Mouse (Mus musculus): ENCODE data around the gene Tmprss9.

Tmprss9 gene

DNA sequence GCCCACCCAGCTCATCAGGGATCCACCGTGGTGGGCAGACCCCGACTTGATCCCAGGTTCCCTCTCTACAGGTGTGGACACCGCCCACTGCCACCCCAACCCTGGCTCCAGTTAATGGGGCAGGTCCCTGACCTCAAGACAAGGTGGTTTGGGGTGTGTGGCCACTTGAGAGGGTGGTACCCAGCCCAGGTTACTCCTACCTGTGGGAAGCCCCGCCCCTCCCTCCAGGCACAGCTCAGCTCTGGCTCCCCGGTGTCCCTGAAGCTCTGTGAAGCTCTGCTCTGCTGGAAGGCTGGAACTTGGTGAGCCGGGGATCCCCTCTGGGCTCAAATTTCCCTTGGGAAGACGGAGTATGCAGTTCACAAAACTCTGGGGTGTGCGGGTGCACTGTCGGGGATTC lies at the start of gene Tmprss9:
TSS of gene Tmprss9 (plus strand) at position 268 of the 400 bp plus-strand sequence.
- no peak for DNase-seq

DNA sequence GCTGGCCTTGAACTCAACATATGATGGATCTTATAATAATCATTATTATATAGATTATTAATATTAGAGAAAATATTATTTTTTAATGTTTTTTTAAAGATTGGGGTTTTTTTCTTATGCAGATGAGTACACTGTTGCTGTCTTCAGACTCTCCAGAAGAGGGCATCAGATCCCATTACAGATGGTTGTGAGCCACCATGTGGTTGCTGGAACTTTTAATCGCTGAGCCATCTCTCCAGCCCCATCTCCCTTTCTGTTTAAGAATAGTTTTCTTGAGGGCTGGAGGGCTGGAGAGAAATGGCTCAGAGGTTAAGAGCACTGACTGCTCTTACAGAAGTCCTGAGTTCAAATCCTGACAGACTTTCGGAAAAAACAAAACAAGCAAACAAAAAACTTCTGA lies 49.7 kb upstream of the Tmprss9 start:
- no peak for DNase-seq

DNA sequence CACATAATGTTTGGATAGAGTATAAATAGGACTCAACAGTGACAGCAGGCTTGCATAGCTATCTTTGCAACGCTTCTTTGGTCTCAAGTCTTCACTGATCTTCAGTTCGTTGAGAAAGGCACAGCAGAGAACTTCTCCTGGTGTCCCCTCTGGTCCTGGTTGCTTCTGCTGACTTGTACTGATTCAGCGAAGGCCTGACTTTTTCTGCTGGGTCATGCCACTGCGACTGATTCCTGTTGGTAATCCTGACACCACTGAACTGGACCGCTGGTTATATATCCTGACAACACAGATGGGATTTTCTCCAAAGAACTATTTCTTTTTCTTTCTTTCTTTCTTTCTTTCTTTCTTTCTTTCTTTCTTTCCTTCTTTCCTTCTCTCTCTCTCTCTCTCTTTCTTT lies 49.1 kb upstream of the Tmprss9 start:
- no peak for DNase-seq

DNA sequence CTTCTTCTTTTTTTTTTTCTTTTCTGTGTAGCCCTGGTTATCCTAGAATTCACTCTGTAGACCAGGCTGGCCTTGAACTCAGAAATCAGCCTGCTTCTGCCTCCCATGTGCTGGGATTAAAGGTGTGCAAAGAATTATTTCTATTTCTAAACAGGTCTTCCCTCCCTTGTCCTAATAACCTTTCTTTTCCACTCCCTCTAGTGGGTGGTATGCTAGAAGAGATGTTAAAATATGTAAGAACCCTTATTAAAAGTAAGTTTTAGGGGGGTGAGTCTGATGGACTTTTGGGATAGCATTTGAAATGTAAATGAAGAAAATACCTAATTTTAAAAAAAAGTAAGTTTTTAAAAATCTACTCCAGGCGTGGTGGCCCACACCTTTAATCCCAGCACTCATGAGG lies 48.3 kb upstream of the Tmprss9 start:
- no peak for DNase-seq

DNA sequence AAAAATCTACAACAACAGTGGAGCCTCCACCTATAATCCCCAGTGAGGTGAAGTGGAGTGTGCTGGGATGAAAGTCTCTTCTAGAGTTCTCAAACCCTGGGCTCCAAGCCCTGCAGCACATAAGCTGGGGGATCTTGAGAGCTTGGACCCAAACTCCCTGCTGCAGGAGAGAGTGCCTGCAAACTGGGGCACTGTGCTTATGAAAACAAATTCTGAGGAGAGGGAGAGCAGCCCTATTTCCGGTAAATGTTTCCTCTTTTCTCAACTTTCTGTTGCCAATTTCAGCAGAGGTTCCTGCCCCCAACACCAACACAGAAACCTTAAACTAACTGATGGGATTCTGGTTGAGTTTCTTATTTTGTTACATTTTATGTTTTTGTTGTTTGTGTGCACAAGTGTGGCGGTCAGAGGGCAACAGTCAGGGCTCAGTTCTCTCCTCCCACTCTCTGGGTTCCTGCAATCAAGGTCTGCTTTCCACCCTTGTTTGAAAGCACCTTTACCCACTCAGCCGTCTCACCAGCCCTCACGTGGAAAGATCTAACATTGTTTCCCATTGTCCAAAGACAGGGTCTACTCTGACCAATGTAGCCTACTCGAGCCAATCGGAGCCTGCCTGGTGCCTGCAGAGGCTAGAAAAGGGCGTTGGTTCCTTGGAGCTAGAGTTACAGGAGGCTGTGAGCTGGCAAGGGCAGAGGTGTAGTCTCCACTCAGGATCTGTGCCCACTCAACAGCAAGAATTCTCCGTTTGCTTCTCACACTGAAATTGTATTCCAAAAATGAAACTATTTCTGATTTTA lies 47.6 kb upstream of the Tmprss9 start:
- DNase-seq, result no peak

DNA sequence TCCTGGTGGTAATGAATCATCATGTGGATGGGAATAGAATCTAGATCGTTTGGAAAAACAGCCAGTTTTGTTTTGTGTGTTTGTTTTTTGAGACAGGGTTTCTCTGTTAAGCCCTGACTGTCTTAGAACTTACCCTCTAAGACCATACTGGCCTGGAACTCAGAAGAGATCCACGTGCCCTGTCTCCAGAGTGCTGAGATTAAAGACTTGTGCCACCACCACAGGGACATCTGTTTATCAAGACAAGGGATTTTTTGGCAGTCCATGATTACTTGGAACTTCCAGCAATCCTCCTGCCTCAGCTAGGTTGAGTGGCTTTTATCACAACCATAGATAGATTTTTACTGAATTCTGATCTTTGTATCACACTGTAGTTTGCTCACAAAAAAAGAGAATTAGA lies 46.8 kb upstream of the Tmprss9 start:
- no peak for DNase-seq

DNA sequence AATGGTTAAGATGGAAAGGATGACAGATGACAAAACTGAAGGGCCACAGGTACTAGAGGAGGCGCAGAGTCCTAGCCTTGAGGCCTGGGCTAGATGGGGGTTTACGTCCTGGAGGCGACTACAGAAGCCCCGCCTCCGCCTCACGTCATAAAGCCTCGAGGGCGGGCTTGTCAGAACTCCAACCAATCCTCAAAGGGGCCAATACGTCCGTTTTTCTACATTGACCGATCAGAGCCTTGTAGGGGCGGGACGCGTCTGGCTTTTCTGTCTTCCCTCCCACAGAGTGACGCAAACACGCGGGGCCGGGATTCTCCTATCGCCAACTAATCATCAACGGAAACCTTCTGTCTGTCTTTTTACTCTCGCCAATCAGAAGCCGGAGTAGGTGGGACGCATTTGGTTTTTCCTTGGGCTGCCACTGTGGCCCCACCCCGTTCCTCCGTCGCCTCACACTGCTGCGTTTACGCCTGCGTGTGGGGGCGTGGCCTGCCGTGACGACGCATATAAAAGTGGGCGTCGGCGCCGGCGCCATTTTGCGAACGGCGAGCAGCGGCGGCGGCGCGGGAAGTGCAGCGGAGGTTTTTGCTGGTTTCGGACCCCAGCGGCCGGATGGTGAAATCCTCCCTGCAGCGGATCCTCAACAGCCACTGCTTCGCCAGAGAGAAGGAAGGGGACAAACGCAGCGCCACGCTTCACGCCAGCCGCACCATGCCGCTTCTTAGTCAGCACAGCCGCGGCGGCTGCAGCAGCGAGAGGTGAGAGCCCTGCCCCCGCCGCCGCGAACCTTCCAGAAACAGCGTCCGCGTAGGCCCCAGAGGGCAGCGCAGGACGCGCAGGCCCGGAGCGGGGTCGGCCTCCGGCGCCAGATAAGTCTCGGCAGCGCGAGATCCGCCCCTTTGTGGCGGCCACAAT lies 45.2 kb upstream of the Tmprss9 start, which contains the start of gene Oaz1:
TSS of gene Oaz1 (plus strand) at position 506 of the 912 bp plus-strand sequence.
- DNase-seq, result peak; percentile 100

DNA sequence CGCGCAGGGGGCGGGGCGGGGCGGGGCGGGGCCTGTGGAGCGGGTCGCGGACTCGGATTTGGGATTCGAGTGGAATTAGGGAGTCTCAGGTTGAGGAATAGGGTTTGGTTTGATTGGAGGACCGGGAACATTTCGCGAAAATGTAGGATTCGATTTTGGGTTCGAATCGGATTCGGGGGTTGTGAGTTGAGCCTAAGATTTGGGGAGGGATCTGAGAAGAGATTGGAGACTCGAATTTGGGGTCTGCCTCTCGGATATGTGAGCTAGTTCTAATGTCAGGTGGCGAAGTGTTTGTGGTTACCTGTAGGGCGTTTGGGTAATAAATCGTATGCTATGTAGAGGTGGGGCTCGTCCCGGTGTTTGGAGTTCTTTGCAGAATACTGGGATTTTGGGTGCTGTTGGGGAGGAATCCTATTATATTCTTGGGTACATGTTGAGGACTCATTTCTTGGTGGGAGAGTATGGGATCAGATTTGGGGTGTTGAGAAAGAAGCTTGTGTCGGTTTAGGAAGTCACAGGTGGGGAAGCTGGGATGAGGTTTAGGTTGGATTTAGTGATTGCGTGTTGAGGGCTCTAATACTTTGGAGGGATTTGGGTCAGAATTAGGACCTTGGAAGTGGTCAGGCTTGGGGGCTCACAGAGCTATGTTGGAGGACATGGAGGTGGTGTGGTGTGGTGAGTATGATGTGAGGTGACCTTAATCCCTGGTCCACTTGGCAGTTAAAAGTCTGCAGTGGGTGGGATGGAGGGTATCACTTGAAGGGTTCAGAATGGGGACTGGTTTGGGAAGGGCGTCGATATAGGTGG lies 44.4 kb upstream of the Tmprss9 start:
- peak; percentile 93 for DNase-seq

DNA sequence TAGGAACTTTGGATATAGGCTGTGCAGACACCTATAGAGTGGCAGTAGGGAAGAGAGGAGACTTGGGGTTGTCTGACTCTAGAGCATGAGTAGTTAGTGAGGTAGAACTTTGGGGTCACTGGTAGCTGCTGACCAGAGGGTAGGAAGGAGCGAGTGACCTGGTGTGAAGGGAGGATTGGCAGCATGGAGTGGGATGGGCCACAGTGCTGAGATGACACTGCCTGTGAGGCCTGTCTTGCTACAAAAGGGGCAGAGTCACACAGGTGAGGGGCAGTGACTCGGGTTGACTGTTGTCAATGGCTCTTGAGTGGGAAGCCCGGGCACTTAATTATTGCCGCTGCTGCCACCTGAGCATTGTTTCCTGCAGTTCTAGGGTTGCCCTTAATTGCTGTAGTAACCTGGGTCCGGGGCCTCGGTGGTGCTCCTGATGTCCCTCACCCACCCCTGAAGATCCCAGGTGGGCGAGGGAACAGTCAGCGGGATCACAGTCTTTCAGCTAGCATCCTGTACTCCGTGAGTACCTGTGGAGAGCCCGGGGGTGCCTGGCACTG lies 43.7 kb upstream of the Tmprss9 start:
- DNase-seq, result peak; percentile 94

DNA sequence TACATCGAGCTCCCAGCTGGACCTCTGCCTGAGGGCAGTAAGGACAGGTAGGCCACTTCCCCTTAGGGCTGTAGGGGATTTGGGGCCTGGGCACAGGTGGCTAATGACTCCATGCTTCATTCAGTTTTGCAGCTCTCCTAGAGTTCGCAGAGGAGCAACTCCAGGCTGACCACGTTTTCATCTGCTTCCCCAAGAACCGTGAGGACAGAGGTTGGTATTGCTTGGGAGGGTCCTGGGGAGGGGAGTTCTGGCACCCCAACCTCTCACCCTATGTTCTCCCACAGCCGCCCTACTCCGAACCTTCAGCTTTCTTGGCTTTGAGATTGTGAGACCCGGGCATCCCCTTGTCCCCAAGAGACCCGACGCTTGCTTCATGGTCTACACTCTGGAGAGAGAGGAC lies 43.1 kb upstream of the Tmprss9 start:
- DNase-seq, result peak; percentile 91

DNA sequence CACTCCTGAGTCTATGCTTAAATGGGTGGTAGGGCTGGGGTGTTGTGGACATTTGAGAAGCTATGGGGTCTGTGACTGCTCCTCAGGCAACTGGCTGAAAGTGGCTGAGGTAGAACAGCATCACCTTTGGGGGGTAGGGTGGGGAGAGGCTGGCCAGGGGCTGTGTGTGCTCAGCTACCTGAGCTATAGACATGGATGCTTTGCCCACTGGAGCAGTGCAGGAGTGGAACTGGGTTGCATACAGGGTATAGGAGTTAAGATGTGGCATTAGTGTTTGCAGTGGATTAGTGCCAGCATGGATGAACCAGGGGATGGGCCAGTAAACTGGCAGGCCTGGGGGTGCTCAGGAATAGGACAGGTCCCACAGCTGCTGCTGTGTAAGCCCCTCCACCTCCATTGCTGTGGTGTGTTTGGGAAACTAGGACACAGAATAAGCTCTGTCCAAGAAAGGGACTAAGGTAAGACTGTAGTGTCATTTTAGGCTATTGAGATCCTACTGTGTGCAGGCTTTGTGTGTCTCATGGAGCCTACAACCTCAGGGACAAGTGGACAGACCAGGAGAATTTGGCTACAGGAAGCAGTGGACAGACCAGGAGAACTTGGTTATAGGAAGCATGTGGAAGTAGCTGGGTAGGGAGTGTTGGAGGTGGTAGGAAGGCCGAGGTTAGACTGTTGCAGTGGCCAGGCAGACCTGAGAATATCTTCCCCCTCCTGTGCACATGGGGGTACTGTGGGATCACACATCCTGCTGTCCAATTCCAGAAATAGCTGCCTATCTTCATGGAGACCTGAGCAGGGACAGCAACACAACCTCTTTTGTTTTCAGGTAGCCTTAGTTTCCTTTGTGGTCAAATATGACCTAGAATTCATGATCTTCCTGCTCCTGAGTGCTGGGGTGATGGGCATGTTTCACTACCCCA lies 42.0 kb upstream of the Tmprss9 start:
- peak; percentile 92 for DNase-seq

DNA sequence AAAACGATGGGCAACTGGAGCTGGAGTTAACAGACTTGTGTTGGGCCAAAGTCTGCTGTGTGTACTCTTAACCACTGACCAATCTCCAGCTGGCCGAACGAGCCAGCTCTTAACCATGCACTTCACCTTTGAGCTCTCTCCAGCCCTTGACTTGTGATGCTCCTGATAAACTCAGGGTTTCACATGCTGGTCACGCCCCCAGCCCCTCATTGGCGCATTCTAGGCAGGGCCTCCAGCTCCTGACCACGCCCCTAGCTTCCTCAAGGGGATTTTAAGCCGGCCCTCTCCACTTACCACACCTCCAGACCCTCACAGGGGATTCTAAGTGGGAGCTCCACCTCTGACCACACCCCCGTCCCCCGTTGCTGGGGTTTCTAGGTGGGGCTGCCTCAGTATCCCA lies 40.5 kb upstream of the Tmprss9 start:
- DNase-seq, result peak; percentile 94

DNA sequence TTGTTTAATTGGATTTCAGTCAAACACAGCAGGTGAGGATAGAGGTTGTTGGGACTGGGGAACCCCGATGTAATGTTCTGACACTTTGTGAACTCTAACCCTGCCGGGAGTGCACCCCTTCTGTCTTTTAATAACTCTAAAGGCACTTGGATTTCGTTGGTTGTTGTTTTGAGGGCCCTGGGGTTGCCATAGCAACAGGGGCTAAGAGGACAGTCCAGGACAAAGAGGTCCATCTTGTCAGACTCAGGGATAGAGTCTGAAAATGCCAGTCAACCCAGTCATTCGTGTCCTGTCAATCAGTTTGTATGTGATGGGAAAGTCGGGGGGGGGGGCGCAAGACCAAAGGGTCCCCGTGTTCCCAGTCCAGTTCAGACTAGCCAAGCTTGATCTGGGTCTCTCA lies 38.8 kb upstream of the Tmprss9 start:
- no peak for DNase-seq

DNA sequence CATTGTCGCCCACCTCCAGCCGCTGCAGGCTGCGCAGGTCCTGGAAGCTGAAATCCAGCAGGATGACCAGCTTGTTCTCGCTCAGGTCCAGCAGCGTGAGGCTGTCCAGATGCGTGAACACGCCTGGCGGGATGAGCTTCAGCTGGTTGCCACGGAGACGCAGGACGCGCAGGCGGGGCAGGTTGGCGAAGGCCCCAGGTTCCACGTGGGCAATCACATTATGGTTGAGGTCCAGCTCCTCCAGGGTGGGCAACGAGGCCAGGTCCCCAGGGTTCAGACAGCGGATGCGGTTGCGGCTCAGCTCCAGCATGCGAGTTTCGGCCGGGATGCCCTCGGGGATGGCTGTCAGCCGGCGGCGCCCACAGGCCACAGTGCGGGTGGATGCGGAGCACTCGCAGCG lies 36.0 kb upstream of the Tmprss9 start:
- no peak for DNase-seq

DNA sequence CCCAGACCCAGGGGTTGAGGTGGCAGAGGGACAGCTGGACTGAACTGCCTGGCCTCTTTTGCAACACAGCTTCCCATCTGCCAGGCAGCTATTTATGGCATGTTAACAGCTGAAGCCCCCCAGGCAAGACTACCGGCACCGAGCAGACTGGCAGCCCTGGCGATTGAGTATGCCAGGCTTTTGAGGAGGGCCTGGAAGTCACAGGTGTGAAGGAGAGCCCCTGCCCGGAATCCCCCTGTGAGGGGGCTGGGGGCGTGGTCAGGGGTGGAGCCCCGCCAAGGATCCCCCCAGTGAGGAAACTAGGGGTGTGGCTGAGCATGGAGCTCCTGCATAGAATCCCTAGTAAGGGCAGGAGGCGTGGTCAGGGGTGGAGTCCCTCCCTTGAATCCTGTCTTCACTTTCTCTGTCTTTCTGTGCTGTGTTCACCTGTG lies 34.7 kb upstream of the Tmprss9 start:
- DNase-seq, result no peak

DNA sequence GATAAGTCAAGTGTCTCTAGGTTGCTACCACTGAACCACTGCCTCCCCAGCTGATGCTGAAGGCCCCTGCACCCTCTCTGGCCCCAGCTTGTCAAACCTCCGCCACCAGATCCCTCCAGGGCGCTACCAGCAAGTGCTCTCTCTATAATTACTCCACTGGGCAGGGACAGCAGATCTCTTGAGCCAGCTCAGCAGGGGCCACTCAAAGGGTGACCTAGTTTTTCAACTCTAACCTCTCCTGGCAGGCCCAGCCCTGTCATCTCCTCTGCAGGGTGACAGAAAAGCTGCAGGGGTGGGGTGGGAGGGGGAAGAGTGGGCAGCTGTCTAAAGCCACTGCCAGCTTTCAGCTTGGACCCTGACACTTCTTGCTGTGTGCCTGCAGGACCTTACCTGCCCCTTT lies 33.8 kb upstream of the Tmprss9 start:
- peak; percentile 96 for DNase-seq

DNA sequence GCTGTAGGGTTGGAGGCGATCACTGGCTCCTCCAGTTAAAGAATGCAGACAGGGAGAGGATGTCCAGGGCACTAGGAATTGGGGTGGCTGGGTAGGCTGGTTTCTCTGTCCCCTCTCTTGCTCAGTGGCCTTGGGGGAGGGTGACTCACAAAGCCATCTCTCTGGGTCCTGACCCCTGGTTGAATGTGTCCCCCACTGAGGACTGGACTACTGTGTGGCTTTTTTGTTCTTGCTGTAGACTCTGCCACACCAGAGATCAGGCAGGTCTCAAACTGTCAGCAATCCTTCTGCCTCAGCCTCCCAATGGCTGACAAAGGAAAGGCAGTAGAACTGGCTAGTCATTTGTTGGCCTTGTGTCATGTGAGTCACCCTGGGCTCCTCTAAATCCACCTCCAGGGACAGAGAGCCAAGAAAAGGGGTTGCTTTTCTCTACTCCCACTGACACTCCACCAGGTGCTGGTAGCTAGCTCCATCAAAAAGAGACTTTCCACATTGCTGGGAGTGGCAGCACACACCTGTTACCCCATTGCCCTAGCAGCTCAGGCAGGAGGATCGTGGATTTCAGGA lies 33.2 kb upstream of the Tmprss9 start:
- no peak for DNase-seq

DNA sequence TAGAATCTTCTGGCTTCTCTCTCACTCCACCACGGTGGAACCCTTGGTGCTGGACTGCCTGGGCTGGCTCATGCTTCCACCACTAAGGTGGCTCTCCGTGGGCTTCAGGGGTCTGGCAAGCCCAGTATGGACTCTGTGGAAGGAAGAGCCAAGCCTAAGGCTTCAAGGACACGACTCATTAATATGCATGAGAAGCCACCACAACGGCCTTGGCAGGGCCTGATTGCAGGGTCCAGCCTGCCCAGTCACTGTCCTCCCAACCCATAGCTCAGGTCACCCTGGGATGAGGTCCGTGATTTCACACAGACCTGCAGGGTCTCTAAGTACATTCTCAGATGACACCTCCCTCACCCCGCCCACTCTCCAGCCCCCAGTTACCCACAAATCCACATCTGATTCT lies 31.8 kb upstream of the Tmprss9 start:
- no peak for DNase-seq

DNA sequence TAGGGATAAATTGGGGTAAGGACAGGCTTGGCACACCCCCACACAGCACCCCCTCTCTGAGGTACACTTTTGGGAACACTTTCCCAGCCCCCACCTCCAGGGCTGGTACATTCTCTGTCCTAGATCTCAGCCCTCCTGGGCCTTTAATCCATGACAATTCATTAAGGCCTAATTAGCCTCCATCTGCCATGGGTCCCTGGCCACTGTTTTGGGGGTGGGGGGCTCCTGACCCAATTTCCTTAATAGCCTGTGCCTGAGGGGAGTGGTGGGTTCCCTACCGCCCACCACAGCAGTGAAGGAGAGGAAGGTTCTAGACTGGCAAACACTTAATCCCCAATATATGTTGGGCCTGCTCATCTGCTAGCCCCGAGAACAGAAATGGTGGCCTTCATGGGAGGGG lies 30.0 kb upstream of the Tmprss9 start:
- DNase-seq, result no peak

DNA sequence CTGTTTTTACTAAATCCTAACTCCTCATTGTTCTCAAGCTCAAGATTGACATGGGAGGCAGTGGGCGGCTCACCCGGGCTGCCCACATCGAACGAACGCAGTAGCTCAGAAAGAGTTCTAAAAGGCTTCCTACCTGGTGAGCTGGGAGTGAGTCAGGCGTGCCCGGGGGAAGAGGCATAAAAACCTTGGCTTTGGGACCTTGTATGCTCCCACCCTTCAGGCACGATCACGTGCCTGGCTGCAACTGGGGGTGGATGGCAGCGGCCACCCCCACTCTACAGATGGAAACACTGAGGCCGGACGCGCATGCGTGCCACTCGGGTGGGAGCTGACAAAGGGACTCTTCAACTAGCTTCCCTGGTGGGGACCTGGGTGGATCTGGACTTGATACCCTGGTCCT lies 29.3 kb upstream of the Tmprss9 start:
- no peak for DNase-seq

Measured in heart, adult 11 months (tissue).